Mouse (Mus musculus) testis, adult 2 months (tissue): ENCODE measurements around the gene Bcl2l11.

Source experiments
- CTCF ChIP-seq: fragments of 200-500 bp; IDR thresholded peaks from 2 replicates; pipeline ENCODE4 v1.5.1; 2012; ENCODE audit warnings: low read depth, mild to moderate bottlenecking, inconsistent platforms, low read length, moderate library complexity; ENCODE audit not compliant: control insufficient read depth, insufficient read depth, insufficient replicate concordance
- POLR2A ChIP-seq: fragments of 200-500 bp; IDR thresholded peaks from 2 replicates; pipeline ENCODE4 v1.6.1; 2012; ENCODE audit warnings: low read depth, mild to moderate bottlenecking, inconsistent platforms, low read length, moderate library complexity; ENCODE audit not compliant: control insufficient read depth

DNA sequence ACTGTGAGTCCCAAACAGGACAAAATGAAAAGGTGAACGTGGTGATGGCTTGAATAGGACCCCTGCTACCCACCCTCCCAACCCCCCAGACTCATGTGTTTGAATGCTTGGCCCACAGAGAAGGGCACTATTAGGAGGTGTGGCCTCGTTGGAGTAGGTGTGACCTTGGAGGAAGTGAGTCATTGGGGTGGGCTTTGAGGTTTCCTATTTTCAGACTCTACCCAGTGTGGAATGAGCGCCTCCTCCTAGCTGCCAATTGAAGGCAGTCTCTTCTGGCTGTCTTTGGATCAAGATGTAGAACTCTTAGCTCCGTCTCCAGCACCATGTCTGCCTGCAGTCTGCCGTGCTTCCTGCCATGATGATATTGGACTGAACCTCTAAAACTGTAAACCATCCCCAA, 64.4 kb downstream of the Bcl2l11 start:
- TF ChIP-seq CTCF (no peak), POLR2A (no peak)
